Mouse (Mus musculus) heart, postnatal 0 days (tissue): ENCODE data around the gene Gm9837. TPM values are rescaled to one million over a fixed set of nuclear protein-coding genes. Genes with fewer than 3 reads are reported as not detected.

ENCODE experiments used
- ATAC-seq: fragments of 200-750 bp; cut with Nextera tagmentation; 2 replicates; pipeline ENCODE4 v1.8.0; 2017; ENCODE audit warnings: low read depth, moderate number of reproducible peaks, moderate library complexity; ENCODE audit not compliant: insufficient read depth
- DNase-seq: peaks from one replicate; pipeline ENCODE4 v3.0.0-alpha.2; 2016; ENCODE audit warnings: low spot score
- H3K27ac ChIP-seq: fragments of 300-500 bp; sonication (generic); 2 replicates; pipeline ENCODE4 v1.5.1; 2014; ENCODE audit warnings: low read depth, mild to moderate bottlenecking
- H3K27me3 ChIP-seq: fragments of 300-500 bp; sonication (generic); 2 replicates; pipeline ENCODE4 v1.6.1; 2014; ENCODE audit warnings: low read length, mixed read lengths; ENCODE audit not compliant: control insufficient read depth, insufficient read depth
- H3K36me3 ChIP-seq: fragments of 300-500 bp; sonication (generic); replicated peaks from 2 replicates; pipeline ENCODE4 v1.6.1; 2014; ENCODE audit warnings: low read length, mixed read lengths; ENCODE audit not compliant: control insufficient read depth, insufficient read depth
- H3K4me1 ChIP-seq: fragments of 300-500 bp; sonication (generic); 2 replicates; pipeline ENCODE4 v1.6.1; 2014; ENCODE audit warnings: antibody characterized with exemption; ENCODE audit not compliant: control insufficient read depth, insufficient read depth
- H3K4me2 ChIP-seq: fragments of 300-500 bp; sonication (generic); 2 replicates; pipeline ENCODE4 v1.6.1; 2014; ENCODE audit warnings: low read depth, mild to moderate bottlenecking, low read length, moderate library complexity
- H3K4me3 ChIP-seq: fragments of 300-500 bp; sonication (generic); 2 replicates; pipeline ENCODE4 v1.5.1; 2014; ENCODE audit warnings: low read depth, low read length
- H3K9ac ChIP-seq: fragments of 300-500 bp; sonication (generic); replicated peaks from 2 replicates; pipeline ENCODE4 v1.6.1; 2014; ENCODE audit warnings: low read depth, low read length, mixed read lengths
- H3K9me3 ChIP-seq: fragments of 300-500 bp; sonication (generic); replicated peaks from 2 replicates; pipeline ENCODE4 v1.6.1; 2016; ENCODE audit warnings: low read length; ENCODE audit not compliant: control insufficient read depth
- CTCF ChIP-seq: IDR thresholded peaks from 2 replicates; pipeline ENCODE4 v1.5.1; 2016; ENCODE audit warnings: antibody characterized with exemption, control low read depth, low read depth
- EP300 ChIP-seq: IDR thresholded peaks from 2 replicates; pipeline ENCODE4 v1.6.1; 2016; ENCODE audit warnings: antibody characterized with exemption, low read depth
- WGBS: fragments of 180-500 bp; shearing (Covaris S2); extraction: QIAGEN DNeasy Blood & Tissue Kit; methylation state at CpG from one replicate; pipeline ENCODE4 v1.1.7; 2014; 5-methylcytosine and 5-hydroxymethylcytosine counted together
- polyA plus RNA-seq: library from polyadenylated mRNA; unstranded; fragments of >200 nt; fragmentation: Nextera tagmentation; extraction: Ambion mirVana; gene quantifications from 2 replicates; pipeline ENCODE4 v1.2.1, GENCODE M21; 2015
- total RNA-seq: library from RNA; depleted of rRNA; stranded (reverse); fragments of >200 nt; gene quantifications from 2 replicates; pipeline ENCODE4 v1.2.3, GENCODE M21; 2014; ENCODE audit warnings: low replicate concordance

The Gm9837 gene
- total and polyA plus RNA-seq, 2 experiments from 2014 or later, result not detected

GRCm38 (mm10) chr11:53469294-53469967 lies 848 bp downstream of the Gm9837 start:
- WGBS, result 38% methylated on average over 16 of the region's 16 CpGs
- Histone ChIP-seq H3K4me2 (peak overlapping the region; percentile 50), H3K36me3 (no peaks in the 10 kb centered on the region), H3K4me1 (no peaks in the 10 kb centered on the region), H3K4me3 (no peak overlapping the region), H3K27ac (no peak overlapping the region), H3K9me3 (no peaks in the 10 kb centered on the region), H3K9ac (no peak overlapping the region), H3K27me3 (peaks cover 51% of the 10 kb centered on the region)
- TF ChIP-seq CTCF, result no peak
- TF ChIP-seq EP300, result no peak
- ATAC-seq, result no peak
- no peak for DNase-seq

- Histone ChIP-seq H3K9me3 (no peaks in the 10 kb centered on the region), H3K36me3 (no peaks in the 10 kb centered on the region), H3K27ac (no peak overlapping the region), H3K4me3 (peak overlapping the region; percentile 25), H3K27me3 (peaks cover 67% of the 10 kb centered on the region), H3K9ac (0 out of 2 replicates have a peak overlapping the region, but pooled peaks have one; percentile 14), H3K4me1 (no peaks in the 10 kb centered on the region), H3K4me2 (peak overlapping the region; percentile 51)
- ATAC-seq (peak; percentile 45; the same call in 1 of the 2 replicates), DNase-seq (peak; percentile 48)
- 9% methylated on average over 40 of the region's 40 CpGs for WGBS
- TF ChIP-seq CTCF, result peak; percentile 71
- TF ChIP-seq EP300, result no peak
Measured at GRCm38 (mm10) chr11:53466231-53466971, 3.9 kb downstream of the Gm9837 start.

GRCm38 (mm10) chr11:53463551-53464424 lies 6.5 kb downstream of the Gm9837 start:
- 9% methylated on average over 53 of the region's 55 CpGs for WGBS
- no peak for DNase-seq
- Histone ChIP-seq H3K4me3 (peak overlapping the region; percentile 37), H3K4me2 (peak overlapping the region; percentile 67), H3K27me3 (peaks cover 53% of the 10 kb centered on the region), H3K4me1 (no peaks in the 10 kb centered on the region), H3K9me3 (no peaks in the 10 kb centered on the region), H3K9ac (peak overlapping the region; percentile 26), H3K36me3 (no peaks in the 10 kb centered on the region), H3K27ac (no peak overlapping the region)
- ATAC-seq, result peak; percentile 25; the same call in 1 of the 2 replicates
- TF ChIP-seq EP300 (no peak), CTCF (no peak)

GRCm38 (mm10) chr11:53461727-53462126 lies 8.6 kb downstream of the Gm9837 start:
- no peak overlapping the region for H3K9ac ChIP-seq
- no peak overlapping the region for H3K4me2 ChIP-seq
- no peak overlapping the region for H3K4me3 ChIP-seq
- H3K27me3 ChIP-seq, result peaks cover 52% of the 10 kb centered on the region
- no peaks in the 10 kb centered on the region for H3K36me3 ChIP-seq
- H3K9me3 ChIP-seq, result no peaks in the 10 kb centered on the region
- ATAC-seq, result no peak
- H3K4me1 ChIP-seq, result no peaks in the 10 kb centered on the region
- 51% methylated on average over 5 of the region's 5 CpGs for WGBS
- TF ChIP-seq CTCF (no peak), EP300 (no peak)
- no peak overlapping the region for H3K27ac ChIP-seq
- no peak for DNase-seq

GRCm38 (mm10) chr11:53460192-53460591 lies 10.1 kb downstream of the Gm9837 start:
- Histone ChIP-seq H3K9me3 (no peaks in the 10 kb centered on the region), H3K9ac (no peak overlapping the region), H3K4me2 (no peak overlapping the region), H3K27me3 (peaks cover 39% of the 10 kb centered on the region), H3K27ac (no peak overlapping the region), H3K36me3 (no peaks in the 10 kb centered on the region), H3K4me1 (no peaks in the 10 kb centered on the region), H3K4me3 (no peak overlapping the region)
- 45% methylated on average over 3 of the region's 3 CpGs for WGBS
- DNase-seq, result no peak
- TF ChIP-seq EP300 (no peak), CTCF (no peak)
- no peak for ATAC-seq
